Mouse (Mus musculus) testis, adult 2 months (tissue): Measurements from ENCODE around the gene Cript. TPM values are rescaled to one million over a fixed set of nuclear protein-coding genes. Genes with fewer than 3 reads are reported as not detected.
"Not testable (repeated sequence)": the region's sequence is repeated elsewhere in the genome, so short reads cannot be mapped to it uniquely, and the experiment has no call there.

ENCODE experiments used
- H3K27ac ChIP-seq: fragments of 200-500 bp; 2 replicates; pipeline ENCODE4 v1.5.1; 2012; ENCODE audit warnings: low read depth, low read length; ENCODE audit not compliant: control insufficient read depth, insufficient read depth
- H3K27me3 ChIP-seq: fragments of 200-500 bp; 2 replicates; pipeline ENCODE4 v1.6.1; 2012; ENCODE audit warnings: mild to moderate bottlenecking, low read length, moderate library complexity; ENCODE audit not compliant: control insufficient read depth, insufficient read depth
- H3K36me3 ChIP-seq: fragments of 200-500 bp; 2 replicates; pipeline ENCODE4 v1.6.1; 2012; ENCODE audit warnings: mild to moderate bottlenecking, low read length; ENCODE audit not compliant: control insufficient read depth, insufficient read depth
- H3K4me1 ChIP-seq: fragments of 200-500 bp; 2 replicates; pipeline ENCODE4 v1.6.1; 2012; ENCODE audit warnings: low read length; ENCODE audit not compliant: control insufficient read depth, insufficient read depth
- H3K4me3 ChIP-seq: fragments of 200-500 bp; 2 replicates; pipeline ENCODE4 v1.5.1; 2012; ENCODE audit warnings: low read depth, mild to moderate bottlenecking, low read length, moderate library complexity, mixed read lengths; ENCODE audit not compliant: control insufficient read depth
- CTCF ChIP-seq: fragments of 200-500 bp; IDR thresholded peaks from 2 replicates; pipeline ENCODE4 v1.5.1; 2012; ENCODE audit warnings: low read depth, mild to moderate bottlenecking, inconsistent platforms, low read length, moderate library complexity; ENCODE audit not compliant: control insufficient read depth, insufficient read depth, insufficient replicate concordance
- POLR2A ChIP-seq: fragments of 200-500 bp; IDR thresholded peaks from 2 replicates; pipeline ENCODE4 v1.6.1; 2012; ENCODE audit warnings: low read depth, mild to moderate bottlenecking, inconsistent platforms, low read length, moderate library complexity; ENCODE audit not compliant: control insufficient read depth
- polyA plus RNA-seq: library from polyadenylated mRNA; depleted of rRNA; stranded (reverse); fragments of >200 nt; gene quantifications from 2 replicates; pipeline ENCODE4 v1.2.3, GENCODE M21; 2012

Cript gene
- polyA plus RNA-seq, 1 experiment, result 58.9 TPM

DNA sequence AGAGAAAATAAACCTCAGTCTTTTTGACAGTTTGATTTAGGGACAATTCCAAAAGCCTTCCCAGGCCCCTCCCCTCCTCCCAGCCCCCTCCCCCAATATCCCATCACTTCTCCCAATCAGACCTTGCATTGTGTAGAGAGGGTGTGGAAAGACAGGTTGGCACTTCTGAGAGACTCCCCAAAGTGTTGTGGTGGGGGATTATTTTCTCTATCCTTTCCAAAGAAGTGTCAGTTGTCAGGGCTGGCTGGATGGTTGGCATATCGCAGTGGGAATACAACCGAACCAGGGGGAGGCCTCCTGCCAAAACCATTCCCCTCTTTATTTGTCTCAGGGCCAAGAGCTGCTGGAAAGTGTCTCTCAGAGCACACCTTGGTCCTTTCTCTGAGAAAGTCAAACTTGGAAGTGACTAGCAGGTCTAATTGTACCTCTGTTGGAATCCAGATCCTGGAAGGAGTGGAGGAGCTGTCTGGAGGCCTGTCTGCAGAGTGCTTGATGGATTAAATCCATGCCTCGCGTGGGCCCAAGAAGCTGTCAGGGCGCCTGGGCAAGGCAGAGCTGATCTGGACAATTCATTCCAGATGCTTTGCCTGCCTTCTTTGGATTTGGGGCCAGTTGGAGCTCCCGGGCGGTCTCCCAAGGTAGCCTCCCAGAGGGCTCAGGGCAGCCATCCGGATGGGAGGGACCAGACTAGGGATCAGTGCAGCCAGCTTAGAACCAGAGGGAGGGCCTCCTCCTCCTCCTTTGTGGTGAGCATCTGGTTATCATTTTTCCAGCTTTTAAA is 32.3 kb downstream of the Cript start:
- no peak overlapping the region for H3K4me3 ChIP-seq
- H3K27me3 ChIP-seq, result no peaks in the 10 kb centered on the region
- H3K4me1 ChIP-seq, result peaks cover 6% of the 10 kb centered on the region
- TF ChIP-seq CTCF (no peak), POLR2A (no peak)
- no peaks in the 10 kb centered on the region for H3K36me3 ChIP-seq
- no peak overlapping the region for H3K27ac ChIP-seq

DNA sequence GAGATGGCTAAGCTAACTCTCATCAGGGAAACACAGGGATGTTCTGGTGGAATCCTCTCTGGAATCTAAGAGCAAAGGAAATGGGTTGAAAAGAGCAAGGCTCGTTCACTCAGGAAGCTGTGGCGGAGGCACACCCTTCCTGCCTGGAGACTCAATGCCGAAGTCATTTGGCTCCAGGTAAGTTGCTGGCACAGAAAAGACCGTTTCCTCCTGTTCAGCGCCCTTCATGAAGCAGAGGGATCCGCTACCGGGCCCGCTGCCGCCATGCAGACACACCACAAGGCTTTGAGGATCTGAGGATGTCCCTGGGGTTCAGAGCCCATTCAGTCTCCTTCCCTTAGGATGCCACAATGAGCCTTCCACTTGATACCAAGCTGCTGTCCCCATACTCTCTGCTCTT is 37.3 kb downstream of the Cript start:
- H3K4me1 ChIP-seq, result no peaks in the 10 kb centered on the region; the same call in 1 of the 2 replicates
- no peaks in the 10 kb centered on the region for H3K36me3 ChIP-seq
- H3K27me3 ChIP-seq, result no peaks in the 10 kb centered on the region
- no peak for TF ChIP-seq CTCF
- TF ChIP-seq POLR2A, result no peak
- H3K4me3 ChIP-seq, result no peak overlapping the region
- no peak overlapping the region for H3K27ac ChIP-seq

DNA sequence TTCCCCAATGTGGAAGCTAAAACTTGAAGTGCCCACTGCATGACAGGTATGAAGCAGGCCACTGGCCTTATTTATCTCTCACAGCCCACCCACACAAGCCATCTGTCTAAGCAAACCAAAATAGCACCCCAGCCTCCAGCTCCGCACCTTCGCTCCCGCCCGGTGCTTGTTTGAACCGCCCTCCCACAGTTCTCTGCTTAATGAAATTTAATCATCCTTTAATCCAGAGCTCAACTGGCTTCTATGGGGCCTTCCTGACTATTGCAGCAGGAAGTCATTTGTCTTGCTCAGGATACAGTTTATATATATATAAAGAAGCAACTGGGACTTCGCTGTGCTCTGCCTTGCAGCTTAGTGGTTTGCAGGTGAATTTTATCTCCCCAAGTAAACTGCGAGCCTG is 38.1 kb downstream of the Cript start:
- H3K27me3 ChIP-seq, result no peaks in the 10 kb centered on the region
- H3K4me3 ChIP-seq, result no peak overlapping the region
- TF ChIP-seq POLR2A (no peak), CTCF (no peak)
- H3K36me3 ChIP-seq, result no peaks in the 10 kb centered on the region
- H3K27ac ChIP-seq, result no peak overlapping the region
- no peaks in the 10 kb centered on the region; the same call in 1 of the 2 replicates for H3K4me1 ChIP-seq

DNA sequence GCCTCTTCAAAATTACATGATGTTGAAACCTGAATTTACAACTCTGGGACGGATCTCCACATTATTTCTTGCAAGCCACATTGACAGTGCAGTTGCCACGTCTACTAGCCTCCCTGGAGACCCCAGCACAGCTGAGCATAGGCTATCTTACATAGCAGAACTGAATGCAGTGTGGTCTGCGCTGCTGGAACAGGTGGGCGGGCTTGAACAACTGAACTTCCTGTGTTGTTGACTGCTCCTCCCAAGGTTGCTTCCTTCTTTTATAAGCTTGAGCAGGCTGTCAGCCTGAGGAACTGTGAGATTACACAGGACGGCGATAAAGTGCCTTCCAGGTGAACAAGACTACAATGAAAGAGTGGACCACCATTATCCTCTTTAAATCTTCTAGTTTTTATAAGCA is 38.6 kb downstream of the Cript start:
- Histone ChIP-seq H3K27ac (no peak overlapping the region), H3K4me1 (no peaks in the 10 kb centered on the region; the same call in 1 of the 2 replicates), H3K27me3 (no peaks in the 10 kb centered on the region), H3K36me3 (no peaks in the 10 kb centered on the region), H3K4me3 (no peak overlapping the region)
- no peak for TF ChIP-seq CTCF
- no peak for TF ChIP-seq POLR2A

DNA sequence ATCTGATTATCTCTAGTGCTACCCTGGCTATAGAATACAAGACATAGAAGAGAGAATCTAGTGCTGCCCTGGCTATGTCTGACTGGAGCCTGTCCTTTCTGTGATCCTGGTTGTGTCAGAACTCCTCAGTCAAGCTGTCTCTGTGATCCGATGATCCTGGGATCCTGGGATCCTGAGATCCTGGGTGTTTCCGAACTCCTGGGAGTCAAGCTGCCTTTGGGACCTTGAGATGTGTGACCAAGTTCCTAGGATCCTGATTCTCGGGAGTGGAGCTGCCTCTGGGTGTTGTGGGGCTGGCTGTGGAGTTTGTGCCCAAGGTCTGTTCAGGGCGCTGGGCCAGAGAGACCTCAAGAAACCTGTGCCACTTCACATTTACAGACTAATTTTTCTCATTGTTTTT is 43.6 kb downstream of the Cript start:
- no peak overlapping the region for H3K27ac ChIP-seq
- H3K27me3 ChIP-seq, result no peaks in the 10 kb centered on the region
- H3K4me1 ChIP-seq, result no peaks in the 10 kb centered on the region
- no peaks in the 10 kb centered on the region for H3K36me3 ChIP-seq
- TF ChIP-seq CTCF (no peak), POLR2A (no peak)
- H3K4me3 ChIP-seq, result no peak overlapping the region

- not testable (repeated sequence) for H3K4me3 ChIP-seq, H3K36me3 ChIP-seq, H3K27ac ChIP-seq, H3K27me3 ChIP-seq, H3K4me1 ChIP-seq
Measured at GRCm38 (mm10) chr17:87072183-87072582, 46.8 kb downstream of the Cript start.

DNA sequence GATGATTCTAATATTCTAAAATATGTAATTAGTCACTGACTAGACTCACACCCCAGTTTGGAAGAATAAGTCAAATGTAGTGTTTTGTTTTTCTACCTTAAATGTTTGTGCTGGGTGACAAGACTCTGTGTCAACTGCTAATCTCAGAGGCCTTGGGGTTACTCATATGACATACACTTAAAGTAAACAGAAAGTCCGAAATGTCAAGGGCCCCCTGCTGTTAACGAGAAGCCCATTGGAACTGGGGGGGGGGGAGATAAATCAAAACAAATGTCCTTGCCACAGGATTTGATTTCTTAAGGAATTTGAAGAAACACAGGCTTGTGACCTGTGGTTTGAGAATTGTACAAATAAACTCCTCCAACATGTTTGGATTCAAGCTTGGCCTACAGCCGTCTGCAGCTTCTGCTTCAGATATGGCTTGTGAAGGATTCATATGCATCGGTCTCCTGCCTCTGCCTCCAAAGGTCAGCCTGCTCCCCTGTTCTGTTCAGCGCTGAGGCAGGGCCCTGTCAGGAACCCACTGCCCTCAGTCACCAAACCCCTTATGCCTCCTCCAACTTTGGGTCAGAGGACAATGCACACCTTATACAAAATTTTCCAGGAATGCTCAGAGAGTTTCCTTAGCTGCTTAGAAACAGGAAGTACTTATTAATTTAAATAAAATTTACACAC is 47.6 kb downstream of the Cript start:
- Histone ChIP-seq H3K27me3 (no peaks in the 10 kb centered on the region), H3K27ac (no peak overlapping the region), H3K4me1 (no peaks in the 10 kb centered on the region), H3K36me3 (no peaks in the 10 kb centered on the region), H3K4me3 (no peak overlapping the region)
- TF ChIP-seq POLR2A (no peak), CTCF (no peak)
